Mouse (Mus musculus): ENCODE measurements around the gene Gm11444.

- TF ChIP-seq CTCF (IDR thresholded peaks at IDR 0.05; ENCODE audit: control insufficient read depth, insufficient read depth, insufficient replicate concordance, low read depth, low read length) (no peak), POLR2A (IDR thresholded peaks at IDR 0.05; ENCODE audit: control insufficient read depth, low read depth, low read length) (no peak)
Measured at GRCm38 (mm10) chr11:85887801-85888450, 37.8 kb upstream of the Gm11444 start.

Data from testis, adult 2 months (tissue).